Mouse (Mus musculus) MEL (cell line): ENCODE data around the gene Pitx2. TPM values are rescaled to one million over a fixed set of nuclear protein-coding genes. Genes with fewer than 3 reads are reported as not detected.

Experiments used
- DNase-seq: peaks from one replicate; pipeline ENCODE4 v3.0.0; 2011; ENCODE audit warnings: low read depth, low spot score
- H3K27ac ChIP-seq: 2 replicates; pipeline ENCODE4 v1.5.1; 2012; ENCODE audit warnings: low read depth, mild to moderate bottlenecking, control low read depth, low read length, moderate library complexity; ENCODE audit not compliant: control insufficient read depth
- H3K27me3 ChIP-seq, 2 experiments: fragments of 150-350 bp in 1 of 2; sonication (generic) in 1 of 2; 2 replicates each; pipeline ENCODE4 v1.6.1; 2012; ENCODE audit warnings: low read length in 2 of 2, mild to moderate bottlenecking in 2 of 2, improper control_type of control experiment in 1 of 2, moderate library complexity in 1 of 2; ENCODE audit not compliant: insufficient read depth in 2 of 2, control insufficient read depth in 1 of 2
- H3K36me3 ChIP-seq, 2 experiments: 2 replicates each; pipeline ENCODE4 v1.6.1; 2012 to 2014; ENCODE audit warnings: low read length in 2 of 2, improper control_type of control experiment in 1 of 2, inconsistent platforms in 1 of 2, mild to moderate bottlenecking in 1 of 2; ENCODE audit not compliant: insufficient read depth in 2 of 2, control insufficient read depth in 1 of 2
- H3K4me1 ChIP-seq, 2 experiments: fragments of 150-350 bp in 1 of 2; sonication (generic) in 1 of 2; 2 replicates each; pipeline ENCODE4 v1.6.1; 2012; ENCODE audit warnings: low read length in 2 of 2, improper control_type of control experiment in 1 of 2, mild to moderate bottlenecking in 1 of 2; ENCODE audit not compliant: insufficient read depth in 2 of 2, control insufficient read depth in 1 of 2
- H3K4me3 ChIP-seq, 2 experiments: fragments of 150-350 bp in 1 of 2; sonication (generic) in 1 of 2; 2 replicates each; pipeline ENCODE4 v1.5.1; 2012; ENCODE audit warnings: low read depth in 2 of 2, low read length in 2 of 2, mild to moderate bottlenecking in 2 of 2, moderate library complexity in 2 of 2, control low read depth in 1 of 2, improper control_type of control experiment in 1 of 2; ENCODE audit not compliant: control insufficient read depth in 1 of 2, insufficient read depth in 1 of 2
- H3K79me2 ChIP-seq: 2 replicates; pipeline ENCODE4 v1.6.1; 2012; ENCODE audit warnings: mild to moderate bottlenecking, low read length, moderate library complexity; ENCODE audit not compliant: control insufficient read depth, poor library complexity, insufficient read depth
- H3K9ac ChIP-seq: 2 replicates; pipeline ENCODE4 v1.6.1; 2012; ENCODE audit warnings: low read depth, mild to moderate bottlenecking, control low read depth, low read length, moderate library complexity; ENCODE audit not compliant: control insufficient read depth, poor library complexity, severe bottlenecking
- H3K9me3 ChIP-seq: fragments of 150-350 bp; sonication (generic); replicated peaks from 2 replicates; pipeline ENCODE4 v1.6.1; 2012; ENCODE audit warnings: mild to moderate bottlenecking, low read length, improper control_type of control experiment, moderate library complexity; ENCODE audit not compliant: insufficient read depth
- BHLHE40 ChIP-seq: IDR thresholded peaks from 2 replicates; pipeline ENCODE4 v1.6.1; 2012; ENCODE audit warnings: low read depth, mild to moderate bottlenecking, inconsistent platforms, low read length, improper control_type of control experiment, borderline replicate concordance
- CTCF ChIP-seq, 3 experiments: IDR thresholded peaks in 2 of 3; conservative IDR thresholded peaks in 1 of 3; 2 replicates each; pipeline ENCODE4 v1.5.1; 2011 to 2012; ENCODE audit warnings: low read length in 3 of 3, low read depth in 2 of 3, mild to moderate bottlenecking in 2 of 3, improper control_type of control experiment in 1 of 3, inconsistent platforms in 1 of 3, mixed read lengths in 1 of 3, moderate library complexity in 1 of 3; ENCODE audit not compliant: control insufficient read depth in 1 of 3, insufficient read depth in 1 of 3, poor library complexity in 1 of 3, severe bottlenecking in 1 of 3
- ELF1 ChIP-seq: IDR thresholded peaks from 2 replicates; pipeline ENCODE4 v1.6.1; 2014; ENCODE audit warnings: low read depth, mild to moderate bottlenecking, inconsistent platforms, low read length, improper control_type of control experiment, moderate library complexity
- GABPA ChIP-seq: IDR thresholded peaks from 2 replicates; pipeline ENCODE4 v1.6.1; 2012; ENCODE audit warnings: low read depth, mild to moderate bottlenecking, inconsistent platforms, low read length, improper control_type of control experiment, moderate library complexity
- JUND ChIP-seq: IDR thresholded peaks from 2 replicates; pipeline ENCODE4 v1.6.1; 2011; ENCODE audit warnings: low read depth, mild to moderate bottlenecking, improper control_type of control experiment, low read length
- KAT2A ChIP-seq: conservative IDR thresholded peaks from 2 replicates; pipeline ENCODE4 v1.6.1; 2012; ENCODE audit warnings: low read depth, low read length, improper control_type of control experiment, inconsistent platforms
- MXI1 ChIP-seq: IDR thresholded peaks from 2 replicates; pipeline ENCODE4 v1.6.1; 2011; ENCODE audit warnings: mild to moderate bottlenecking, low read depth, low read length, improper control_type of control experiment
- MYB ChIP-seq: IDR thresholded peaks from 2 replicates; pipeline ENCODE4 v1.6.1; 2011; ENCODE audit warnings: mild to moderate bottlenecking, low read depth, low read length, improper control_type of control experiment
- NELFE ChIP-seq: IDR thresholded peaks from 2 replicates; pipeline ENCODE4 v1.6.1; 2011; ENCODE audit warnings: low read depth, low read length, improper control_type of control experiment
- NRF1 ChIP-seq: IDR thresholded peaks from 2 replicates; pipeline ENCODE4 v1.6.1; 2014; ENCODE audit warnings: low read depth, mild to moderate bottlenecking, inconsistent platforms, low read length, improper control_type of control experiment, moderate library complexity; ENCODE audit not compliant: poor library complexity, insufficient read depth, severe bottlenecking
- POLR2A ChIP-seq, 2 experiments: IDR thresholded peaks; 2 replicates each; pipeline ENCODE4 v1.6.1; 2011 to 2012; ENCODE audit warnings: low read length in 2 of 2, mild to moderate bottlenecking in 2 of 2, control low read depth in 1 of 2, improper control_type of control experiment in 1 of 2, low read depth in 1 of 2, moderate library complexity in 1 of 2; ENCODE audit not compliant: control insufficient read depth in 1 of 2, insufficient read depth in 1 of 2, poor library complexity in 1 of 2
- POLR2AphosphoS2 ChIP-seq: IDR thresholded peaks from 2 replicates; pipeline ENCODE4 v1.6.1; 2011; ENCODE audit warnings: low read length, improper control_type of control experiment
- POLR2AphosphoS5 ChIP-seq: IDR thresholded peaks from 2 replicates; pipeline ENCODE4 v1.6.1; 2012; ENCODE audit warnings: low read depth, borderline replicate concordance, mild to moderate bottlenecking, inconsistent platforms, low read length, moderate library complexity, mixed read lengths
- RAD21 ChIP-seq: IDR thresholded peaks from 2 replicates; pipeline ENCODE4 v1.6.1; 2011; ENCODE audit warnings: mild to moderate bottlenecking, low read depth, low read length, improper control_type of control experiment
- RCOR1 ChIP-seq: IDR thresholded peaks from 2 replicates; pipeline ENCODE4 v1.6.1; 2012; ENCODE audit warnings: low read depth, mild to moderate bottlenecking, inconsistent platforms, low read length, improper control_type of control experiment
- SIN3A ChIP-seq: IDR thresholded peaks from 2 replicates; pipeline ENCODE4 v1.6.1; 2012; ENCODE audit warnings: low read length, improper control_type of control experiment, inconsistent platforms
- SMC3 ChIP-seq: IDR thresholded peaks from 2 replicates; pipeline ENCODE4 v1.6.1; 2011; ENCODE audit warnings: low read depth, low read length, improper control_type of control experiment
- TAL1 ChIP-seq: IDR thresholded peaks from 2 replicates; pipeline ENCODE4 v1.6.1; 2012; ENCODE audit warnings: mild to moderate bottlenecking, inconsistent platforms, low read length, moderate library complexity, mixed read lengths
- TBP ChIP-seq: IDR thresholded peaks from 2 replicates; pipeline ENCODE4 v1.8.0; 2011; ENCODE audit warnings: low read depth, low read length, improper control_type of control experiment
- ZNF384 ChIP-seq: IDR thresholded peaks from 2 replicates; pipeline ENCODE4 v1.6.1; 2012; ENCODE audit warnings: low read depth, mild to moderate bottlenecking, inconsistent platforms, low read length, improper control_type of control experiment
- polyA plus RNA-seq, 2 experiments: library from polyadenylated mRNA; stranded (reverse) in 1 of 2; unstranded in 1 of 2; fragments of >175 nt in 1 of 2; fragments of >200 nt in 1 of 2; gene quantifications; 2 replicates each; pipeline versions ENCODE4 v1.2.1 to v1.2.4; 2012; ENCODE audit warnings: low replicate concordance in 2 of 2, low read depth in 1 of 2; ENCODE audit not compliant: insufficient read length in 2 of 2, insufficient read depth in 1 of 2, missing spikeins in 1 of 2
- total RNA-seq: library from RNA; depleted of rRNA; stranded (reverse); fragments of 300-350 nt; gene quantifications from 2 replicates; pipeline ENCODE4 v1.2.3, GENCODE M21; 2012

Pitx2 gene
- total and polyA plus RNA-seq, 3 experiments, result not detected

DNA sequence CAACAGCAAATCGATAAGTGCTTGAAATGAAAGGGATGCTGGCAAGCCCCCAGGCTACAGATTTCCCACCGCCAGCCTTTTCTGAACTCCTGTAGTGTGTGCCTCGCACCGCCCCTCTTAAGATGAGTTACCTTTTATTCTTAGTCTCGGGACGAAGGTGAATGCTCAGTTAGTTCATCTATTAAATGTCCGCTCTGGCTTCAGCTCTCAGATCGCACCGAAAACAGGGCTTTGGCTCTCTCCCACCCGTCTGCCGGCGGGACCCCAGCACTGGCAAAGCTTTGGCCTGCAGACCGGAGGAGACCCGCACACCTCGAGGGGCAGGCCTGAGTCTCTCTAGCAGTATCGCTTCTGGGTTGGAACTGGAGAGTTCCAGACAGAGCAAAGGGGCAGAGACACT is 4.6 kb upstream of the Pitx2 start:
- H3K9me3 ChIP-seq, result no peaks in the 10 kb centered on the region
- no peaks in the 10 kb centered on the region for H3K79me2 ChIP-seq
- no peak for DNase-seq
- no peak overlapping the region for H3K4me3 ChIP-seq
- no peaks in the 10 kb centered on the region for H3K27me3 ChIP-seq
- H3K4me1 ChIP-seq, result no peaks in the 10 kb centered on the region
- no peak overlapping the region for H3K27ac ChIP-seq
- no peaks in the 10 kb centered on the region for H3K36me3 ChIP-seq
- no peak for TF ChIP-seq GABPA
- TF ChIP-seq POLR2A (IDR thresholded peaks at IDR 0.05; ENCODE audit: control insufficient read depth in 1 of 2, insufficient read depth in 1 of 2, low read depth in 1 of 2, low read length in 2 of 2, poor library complexity in 1 of 2), result no peak
- TF ChIP-seq RCOR1, result no peak
- no peak for TF ChIP-seq TBP
- TF ChIP-seq JUND, result no peak
- no peak overlapping the region for H3K9ac ChIP-seq

DNA sequence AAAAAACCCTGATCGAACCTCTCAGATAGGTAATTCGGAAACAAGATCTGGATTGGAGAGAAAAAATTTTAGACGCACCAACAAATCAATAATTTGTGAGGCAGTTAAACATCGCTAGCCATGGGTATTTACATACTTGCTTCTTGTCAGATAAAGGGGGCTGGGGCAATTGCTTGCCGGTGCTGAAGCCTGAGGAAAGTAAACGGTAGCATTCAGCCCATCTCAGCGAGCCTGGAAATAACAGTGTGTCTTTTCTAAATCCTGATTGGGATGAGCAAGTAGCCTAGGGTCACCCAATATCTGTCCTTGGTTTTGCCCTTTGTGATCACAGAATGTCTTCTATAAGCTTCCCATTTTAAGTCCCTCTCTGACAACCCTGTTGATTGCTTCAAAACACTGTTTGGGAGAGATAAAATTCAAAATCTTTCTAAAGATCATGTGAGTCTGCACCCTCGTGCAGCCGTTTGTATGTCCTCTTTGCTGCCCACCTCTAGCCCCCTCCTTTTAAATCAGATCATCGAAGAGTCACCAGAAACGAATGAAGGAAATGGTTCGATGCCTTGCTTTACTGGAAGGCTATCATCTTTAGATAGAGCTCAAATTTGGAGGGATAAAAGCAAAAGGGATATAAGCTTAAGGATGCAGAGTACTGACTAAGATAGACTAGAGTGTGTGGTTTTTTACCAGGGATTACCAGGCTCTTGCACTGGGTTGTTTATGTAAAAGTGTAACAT is 3.7 kb upstream of the Pitx2 start:
- Histone ChIP-seq H3K36me3 (no peaks in the 10 kb centered on the region), H3K9me3 (no peaks in the 10 kb centered on the region), H3K79me2 (no peaks in the 10 kb centered on the region), H3K27ac (no peak overlapping the region), H3K4me1 (no peaks in the 10 kb centered on the region), H3K4me3 (no peak overlapping the region), H3K27me3 (no peaks in the 10 kb centered on the region), H3K9ac (no peak overlapping the region)
- no peak for TF ChIP-seq MYB
- no peak for TF ChIP-seq NRF1
- TF ChIP-seq POLR2AphosphoS2, result no peak
- no peak for TF ChIP-seq RCOR1
- TF ChIP-seq TAL1, result no peak
- no peak for TF ChIP-seq SMC3
- TF ChIP-seq POLR2AphosphoS5, result no peak
- no peak for TF ChIP-seq GABPA
- no peak for TF ChIP-seq SIN3A
- TF ChIP-seq TBP, result no peak
- TF ChIP-seq KAT2A, result no peak
- TF ChIP-seq MXI1, result no peak
- no peak for TF ChIP-seq RAD21
- TF ChIP-seq NELFE, result no peak
- TF ChIP-seq CTCF (IDR thresholded peaks at IDR 0.05 in 2 of 3, conservative IDR thresholded peaks at IDR 0.05 in 1 of 3; ENCODE audit: control insufficient read depth in 1 of 3, insufficient read depth in 1 of 3, low read depth in 2 of 3, low read length in 3 of 3, poor library complexity in 1 of 3, severe bottlenecking in 1 of 3), result no peak
- no peak for TF ChIP-seq ZNF384
- TF ChIP-seq ELF1, result no peak
- TF ChIP-seq BHLHE40, result no peak
- TF ChIP-seq POLR2A (IDR thresholded peaks at IDR 0.05; ENCODE audit: control insufficient read depth in 1 of 2, insufficient read depth in 1 of 2, low read depth in 1 of 2, low read length in 2 of 2, poor library complexity in 1 of 2), result no peak
- no peak for DNase-seq
